Mouse (Mus musculus) left cerebral cortex, adult 2 months (tissue): ENCODE results near the gene Lrmda. TPM values are rescaled to one million over a fixed set of nuclear protein-coding genes. Genes with fewer than 3 reads are reported as not detected.

ENCODE experiments used
- DNase-seq, 2 experiments: peaks; one replicate each; pipeline ENCODE4 v3.0.0; 2021 to 2022; ENCODE audit warnings: low spot score in 2 of 2, mixed read lengths in 1 of 2; ENCODE audit errors: extremely low spot score in 1 of 2
- H3K27ac ChIP-seq: fragments of 200-600 bp; 2 replicates; pipeline ENCODE4 v1.8.1; 2022
- H3K4me3 ChIP-seq: fragments of 200-600 bp; 2 replicates; pipeline ENCODE4 v1.8.1; 2022
- CTCF ChIP-seq: fragments of 200-600 bp; IDR thresholded peaks from 2 replicates; pipeline ENCODE4 v1.8.1; 2022; ENCODE audit warnings: antibody characterized with exemption, mild to moderate bottlenecking, moderate library complexity
- intact Hi-C: fragments of 180-260 bp; cut with DNase I; formaldehyde crosslinking; loops from one replicate; pipeline ENCODE4 v1.15.1; 2025
- total RNA-seq, 2 experiments: library from RNA; stranded (reverse); gene quantifications; 2 replicates each; pipeline ENCODE4 v1.2.3; 2021

The Lrmda gene
- total RNA-seq, 2 experiments from 2014 or later, result 0.87 to 0.97 TPM

GRCm38 (mm10) chr14:22494866-22495265 lies 475.4 kb downstream of the Lrmda start:
- no peak for DNase-seq
- intact Hi-C loops, result no loop called here
- no peak for TF ChIP-seq CTCF
- H3K27ac ChIP-seq, result no peak overlapping the region
- H3K4me3 ChIP-seq, result no peak overlapping the region

DNA sequence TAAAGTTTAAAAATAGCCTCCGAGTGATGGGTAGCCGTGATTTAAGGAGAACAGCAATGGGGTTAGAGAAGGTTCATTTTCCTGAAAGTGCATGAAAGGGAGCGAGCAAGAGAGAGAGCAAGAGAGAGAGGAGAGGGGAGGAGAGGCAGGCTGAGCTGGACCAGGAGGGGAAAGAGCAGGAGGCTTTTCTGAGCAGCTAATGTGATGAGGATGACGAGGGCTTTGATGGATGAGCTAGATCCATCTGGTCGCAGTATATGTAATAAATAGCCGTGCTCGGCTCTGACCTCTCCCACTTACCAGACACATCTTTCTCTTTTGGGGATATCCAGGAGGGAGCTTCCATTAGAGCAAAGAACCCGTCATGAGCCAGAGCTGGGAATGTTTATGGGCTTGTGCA lies 475.8 kb downstream of the Lrmda start:
- TF ChIP-seq CTCF, result no peak
- Histone ChIP-seq H3K4me3 (no peak overlapping the region), H3K27ac (no peak overlapping the region)
- no peak for DNase-seq
- intact Hi-C loops, result no loop called here

DNA sequence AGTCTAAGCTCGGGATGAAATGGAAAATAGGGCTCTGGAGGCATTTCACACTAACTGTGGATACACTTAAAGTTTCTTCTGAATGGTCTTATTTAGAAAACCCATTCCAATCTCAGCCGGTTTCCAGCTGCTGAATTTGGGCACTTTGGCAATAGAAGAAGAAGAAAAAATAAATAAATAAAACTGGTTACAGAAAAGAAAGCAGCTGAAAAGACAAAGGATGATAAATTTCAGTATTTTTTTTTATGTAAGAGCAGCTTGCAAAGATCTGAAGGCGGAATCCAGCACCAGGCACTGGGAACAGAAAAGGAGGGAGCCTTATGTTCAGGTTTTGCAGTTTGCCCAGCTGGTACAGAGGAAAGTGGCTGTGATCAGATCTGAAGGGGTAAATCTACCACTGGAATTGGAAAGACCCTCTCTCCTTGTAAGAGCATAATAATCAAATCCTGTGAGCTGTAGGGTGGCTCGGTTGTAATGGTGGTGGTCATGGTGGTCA lies 478.2 kb downstream of the Lrmda start:
- no peak overlapping the region; the same call in 1 of the 2 replicates for H3K27ac ChIP-seq
- no peak for TF ChIP-seq CTCF
- intact Hi-C loops, result no loop called here
- no peak for DNase-seq
- H3K4me3 ChIP-seq, result no peak overlapping the region

- intact Hi-C loops, result no loop called here
- no peak overlapping the region for H3K4me3 ChIP-seq
- no peak for DNase-seq
- no peak for TF ChIP-seq CTCF
- H3K27ac ChIP-seq, result no peak overlapping the region
Measured at GRCm38 (mm10) chr14:22509747-22510530, 490.4 kb downstream of the Lrmda start.

DNA sequence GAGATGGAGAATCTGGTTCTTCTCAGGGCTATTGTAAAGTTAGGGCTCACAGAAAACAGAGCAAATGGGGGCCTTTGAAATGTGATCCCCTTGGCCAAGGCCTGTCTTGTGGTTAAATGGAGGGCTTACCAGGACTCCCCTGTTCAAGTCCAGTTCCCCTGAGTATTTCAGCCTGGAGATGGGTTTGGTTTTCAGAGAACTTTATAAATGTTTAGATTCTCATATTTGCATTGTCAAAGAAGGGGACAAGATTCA lies 490.9 kb downstream of the Lrmda start:
- Histone ChIP-seq H3K4me3 (no peak overlapping the region), H3K27ac (no peak overlapping the region)
- no peak for DNase-seq
- intact Hi-C loops, result no loop called here
- TF ChIP-seq CTCF, result no peak

DNA sequence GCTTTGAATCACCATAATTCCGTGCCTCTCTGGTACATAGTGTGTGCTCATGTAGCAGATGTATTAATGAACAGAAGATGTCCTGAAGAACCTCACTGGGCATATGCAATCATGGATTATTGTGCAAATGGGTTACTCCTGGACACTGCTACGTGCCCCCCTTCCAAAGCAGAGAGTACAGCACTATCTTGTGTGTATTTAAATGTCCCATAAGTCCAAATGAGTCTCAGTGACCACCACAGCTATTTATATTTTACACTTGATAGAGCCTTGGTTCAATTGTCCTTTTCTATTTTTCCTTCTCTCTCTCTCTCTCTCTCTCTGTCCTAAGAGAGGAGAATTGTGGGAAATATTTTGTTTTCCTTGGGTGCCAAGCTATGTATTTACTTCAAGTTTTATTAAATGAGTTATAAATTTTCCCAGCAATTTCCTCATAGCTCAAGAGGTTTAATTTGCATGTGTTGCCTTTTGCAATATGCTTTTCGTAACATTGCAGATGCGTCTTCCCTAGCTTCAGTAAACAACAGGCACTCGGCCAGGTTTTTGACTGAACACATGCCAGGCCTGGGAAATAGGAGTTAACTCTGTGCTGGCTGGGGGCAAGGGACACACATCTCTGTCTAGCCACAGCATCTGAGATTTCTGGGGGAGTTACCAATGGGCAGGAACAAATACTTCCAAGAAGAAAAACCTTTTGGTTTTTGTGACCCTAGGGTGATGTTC lies 495.0 kb downstream of the Lrmda start:
- DNase-seq, result no peak
- TF ChIP-seq CTCF, result no peak

DNA sequence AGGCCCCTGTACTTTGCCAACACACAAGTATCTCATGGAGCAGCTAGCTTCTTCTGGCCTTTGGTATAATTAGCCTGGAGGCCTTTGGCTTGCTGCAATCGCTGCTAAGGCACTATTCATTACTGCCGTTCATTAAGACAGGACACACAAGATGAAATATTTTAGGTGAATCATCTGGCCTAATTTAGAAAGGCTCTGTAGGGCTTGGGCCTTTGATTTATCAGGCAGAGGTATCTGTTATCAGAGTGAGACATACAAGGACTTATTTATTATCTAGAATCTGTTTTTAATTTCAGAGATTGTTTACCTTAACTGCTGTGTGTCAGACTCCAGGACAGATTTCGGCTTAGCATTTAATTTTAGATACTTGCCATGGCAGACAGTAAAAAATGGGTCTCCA lies 511.2 kb downstream of the Lrmda start:
- intact Hi-C loops, result no loop called here

More for the DNA sequence above, 495.0 kb downstream of the Lrmda start:
- no peak overlapping the region for H3K27ac ChIP-seq
- intact Hi-C loops, result no loop called here
- H3K4me3 ChIP-seq, result no peak overlapping the region

DNA sequence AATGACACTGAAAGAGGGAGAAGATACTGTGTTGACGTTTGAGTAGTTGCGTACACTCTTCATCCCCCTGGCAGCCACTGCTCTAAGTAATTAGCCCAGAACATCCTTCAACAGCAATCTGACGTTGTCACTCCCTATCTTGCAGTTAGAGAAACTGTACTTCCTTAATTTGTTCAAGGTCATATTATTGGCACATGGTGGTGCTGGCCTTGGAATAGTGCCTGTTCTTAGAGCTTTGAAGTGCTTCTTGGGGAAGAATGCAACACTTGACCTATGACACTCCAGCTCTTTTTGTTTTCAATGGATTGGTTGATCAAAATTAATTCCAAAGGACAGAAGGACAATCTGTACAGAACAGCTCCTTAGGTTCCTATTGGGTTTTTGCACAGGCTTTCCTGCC lies 514.0 kb downstream of the Lrmda start:
- intact Hi-C loops, result no loop called here
- no peak overlapping the region for H3K27ac ChIP-seq
- no peak overlapping the region for H3K4me3 ChIP-seq
- no peak for TF ChIP-seq CTCF
- no peak for DNase-seq

More for the DNA sequence above, 511.2 kb downstream of the Lrmda start:
- Histone ChIP-seq H3K27ac (no peak overlapping the region), H3K4me3 (no peak overlapping the region)
- TF ChIP-seq CTCF, result no peak
- DNase-seq, result no peak

DNA sequence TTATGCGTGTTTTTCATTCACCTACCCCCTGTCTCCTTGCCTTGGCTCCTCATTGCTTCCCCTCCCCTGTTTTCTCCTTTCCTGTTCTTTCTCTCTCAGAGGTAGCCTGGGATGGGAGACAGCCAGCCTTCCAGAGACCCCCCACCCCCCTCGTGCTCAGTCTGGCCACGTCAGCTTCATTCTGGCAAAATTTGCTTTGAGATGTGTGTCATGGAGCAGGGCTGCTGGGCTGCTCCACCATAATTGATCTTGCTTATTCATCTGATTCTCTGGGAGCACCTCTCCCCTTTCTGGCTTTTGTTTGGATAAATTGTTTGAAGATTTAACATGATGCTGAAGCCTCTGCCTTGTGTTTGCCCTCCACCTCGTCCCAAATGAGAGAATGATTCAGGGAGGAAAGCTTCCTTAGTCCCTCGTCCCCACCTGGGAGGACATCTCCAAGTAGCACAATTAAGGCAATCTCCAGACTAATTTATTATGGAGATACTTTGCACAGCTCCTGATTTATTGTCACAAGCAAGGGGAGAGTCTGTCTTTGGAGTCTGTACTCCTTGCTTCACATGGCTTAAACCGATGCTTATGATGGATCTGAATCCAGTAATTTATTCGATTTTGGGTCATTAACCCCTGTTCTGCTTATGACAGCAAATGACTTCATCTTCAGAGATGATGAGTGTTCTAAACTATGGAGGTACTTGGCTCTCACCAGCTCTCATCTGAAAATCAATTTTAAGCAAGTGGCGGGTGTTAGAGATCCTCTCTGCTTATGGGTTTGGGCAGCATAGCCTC lies 526.6 kb downstream of the Lrmda start:
- H3K27ac ChIP-seq, result no peak overlapping the region
- intact Hi-C loops, result no loop called here
- H3K4me3 ChIP-seq, result no peak overlapping the region
- TF ChIP-seq CTCF, result no peak
- DNase-seq, result no peak

DNA sequence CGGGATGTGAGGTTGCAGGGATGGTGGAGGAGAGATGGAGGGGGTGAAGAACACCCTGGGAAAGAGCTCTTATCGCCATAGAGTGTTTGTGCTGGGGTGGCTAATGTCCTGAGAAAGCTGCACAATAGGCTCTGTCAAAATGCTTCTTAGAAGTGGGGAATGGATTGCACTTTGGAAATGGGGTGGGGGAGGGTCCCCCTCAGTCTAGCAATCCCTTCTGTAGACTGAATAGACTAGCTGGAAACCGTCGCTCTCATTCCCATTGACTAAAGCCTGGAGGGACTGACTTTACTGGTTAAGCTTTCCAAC lies 527.1 kb downstream of the Lrmda start:
- DNase-seq, result no peak
- no peak overlapping the region for H3K27ac ChIP-seq
- no peak for TF ChIP-seq CTCF
- intact Hi-C loops, result no loop called here
- H3K4me3 ChIP-seq, result no peak overlapping the region

- DNase-seq, result no peak
- Histone ChIP-seq H3K4me3 (no peak overlapping the region), H3K27ac (no peak overlapping the region)
- TF ChIP-seq CTCF, result no peak
- intact Hi-C loops, result no loop called here
Measured at GRCm38 (mm10) chr14:22548286-22548685, 528.8 kb downstream of the Lrmda start.

DNA sequence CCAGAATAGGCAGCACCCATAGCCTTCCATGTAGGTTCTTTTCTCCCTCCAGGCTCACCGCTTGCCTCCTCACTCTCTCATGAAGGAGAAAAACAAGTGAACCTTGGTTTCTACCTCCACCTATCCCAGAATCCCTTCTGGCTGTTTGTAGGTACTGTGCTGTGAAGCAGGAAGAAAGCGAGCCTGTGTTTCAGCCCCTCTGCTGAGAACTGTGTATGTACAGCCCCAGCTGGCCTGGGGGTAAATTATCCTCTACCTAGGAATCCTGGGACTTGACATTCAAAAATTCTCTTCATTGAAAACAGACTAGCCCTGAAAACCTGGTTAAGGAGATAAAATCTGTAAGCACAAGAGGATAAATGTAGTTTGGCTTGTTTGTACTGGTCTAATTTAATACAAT lies 529.7 kb downstream of the Lrmda start:
- intact Hi-C loops, result no loop called here
- TF ChIP-seq CTCF, result no peak
- no peak for DNase-seq
- H3K27ac ChIP-seq, result no peak overlapping the region
- no peak overlapping the region for H3K4me3 ChIP-seq
